Mouse (Mus musculus): Measurements from ENCODE around the gene Cd3g. TPM values are rescaled to one million over a fixed set of nuclear protein-coding genes. Genes with fewer than 3 reads are reported as not detected.

Gene Cd3g
- total RNA-seq (2014; fragmentation: Nextera tagmentation) (2.3 and 17.7 TPM in 2 replicates), total RNA-seq (2017) (2.6 and 14.6 TPM in 2 replicates)

DNA sequence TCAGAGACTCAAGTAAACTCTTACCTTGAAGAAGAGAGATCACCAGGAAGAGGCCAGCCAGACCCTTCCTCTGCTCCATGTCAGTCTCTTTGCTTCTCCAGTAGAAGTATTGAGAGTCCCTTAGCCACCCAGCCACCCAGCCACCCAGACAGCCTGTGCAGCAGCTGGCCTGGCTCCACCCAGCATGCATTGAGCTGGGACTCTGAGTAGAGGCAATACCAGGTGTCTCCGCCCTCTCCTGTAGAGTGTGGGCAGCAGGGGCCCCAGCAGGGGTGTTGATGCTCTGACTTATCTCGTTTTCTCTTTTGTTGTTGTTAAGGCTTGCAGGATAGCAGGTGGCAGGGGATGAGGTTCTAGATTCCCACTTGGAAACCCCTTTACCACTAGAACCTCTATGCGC, at the start of gene Cd3g:
Gene Cd3g, minus strand, starts transcription at position 190 of the 400 bp plus-strand sequence.
- no peak for ATAC-seq (replicated peaks; ENCODE audit: low FRiP score, low TSS enrichment, poor library complexity, severe bottlenecking)

DNA sequence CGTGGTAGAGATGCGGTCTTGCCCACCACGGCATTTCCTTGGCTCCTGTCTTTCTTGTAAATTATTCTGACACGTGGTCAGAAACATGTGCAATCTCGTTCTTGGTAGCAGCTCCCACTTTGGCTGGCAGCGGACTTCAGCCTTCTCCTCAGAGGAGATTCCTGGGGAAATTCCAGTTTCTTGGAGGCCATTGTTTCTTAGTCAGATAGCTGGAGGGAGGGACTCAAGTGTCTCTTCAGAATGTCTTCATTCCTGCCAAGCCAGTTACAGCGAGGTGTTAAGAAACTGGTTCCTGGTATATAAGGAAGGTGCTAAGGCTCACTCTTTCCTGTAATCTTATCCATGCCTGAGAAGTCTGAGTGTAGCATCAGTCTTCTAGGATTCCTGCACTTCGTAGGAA, 47.1 kb upstream of the Cd3g start:
- ATAC-seq (replicated peaks; ENCODE audit: low FRiP score, low TSS enrichment, poor library complexity, severe bottlenecking) = no peak

DNA sequence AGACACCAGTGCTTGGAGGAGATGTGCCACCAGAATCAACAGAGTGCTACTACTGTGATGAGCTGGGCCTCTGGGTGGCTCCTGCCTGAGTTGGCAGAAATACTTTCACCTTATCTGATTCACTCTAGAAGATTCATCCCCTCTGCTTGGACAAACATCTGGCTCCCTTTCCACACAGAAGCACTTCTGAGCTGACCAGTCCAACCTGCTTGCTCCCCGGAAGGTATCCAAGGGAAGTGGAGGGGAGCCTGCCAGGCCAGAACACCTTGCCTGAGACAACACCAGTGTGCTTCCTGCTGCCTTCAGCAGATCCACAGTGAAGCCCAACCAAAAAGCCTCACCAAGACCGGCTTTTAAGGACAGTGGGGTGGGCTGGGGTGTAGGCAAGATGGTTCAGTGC, 44.0 kb upstream of the Cd3g start:
- ATAC-seq (replicated peaks; ENCODE audit: low FRiP score, low TSS enrichment, poor library complexity, severe bottlenecking) = no peak

DNA sequence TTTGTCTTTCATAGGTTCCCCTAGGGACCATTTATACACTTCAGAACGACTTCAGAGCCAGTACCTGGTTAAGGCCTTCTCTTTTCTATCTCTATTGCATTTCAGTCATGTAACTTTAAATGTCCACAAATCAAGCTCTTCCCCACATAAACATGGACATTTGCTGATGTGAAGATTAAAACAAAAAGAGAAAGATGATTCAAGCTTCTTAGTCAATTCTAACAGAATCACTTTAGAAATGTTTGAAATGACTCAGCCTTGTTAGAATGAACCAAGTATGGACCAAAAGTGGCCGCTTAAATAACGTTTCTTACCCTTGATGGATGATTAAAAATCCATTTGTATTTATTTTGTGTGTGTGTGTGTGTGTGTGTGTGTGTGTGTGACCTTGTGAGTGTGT, 43.4 kb upstream of the Cd3g start:
- no peak for ATAC-seq (replicated peaks; ENCODE audit: low FRiP score, low TSS enrichment, poor library complexity, severe bottlenecking)

DNA sequence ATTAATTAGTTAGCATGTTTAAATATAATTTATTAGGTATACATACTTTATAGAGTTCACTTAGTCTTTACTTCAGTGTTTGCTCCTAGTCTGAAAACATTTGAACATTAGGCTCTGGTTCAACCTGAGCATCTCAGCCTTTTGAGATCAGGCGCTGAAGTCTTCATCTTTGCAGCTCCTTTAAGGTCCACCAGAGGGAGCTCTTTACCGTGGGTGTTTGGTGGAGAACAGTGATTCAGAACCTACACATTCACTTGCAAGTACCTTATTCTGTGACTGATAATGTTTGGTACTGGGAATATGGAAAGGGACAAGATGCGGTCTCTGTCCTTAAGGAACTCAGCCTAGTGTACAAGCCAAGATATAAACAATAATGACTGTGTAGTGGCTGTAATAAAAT, 42.6 kb upstream of the Cd3g start:
- 0 out of 2 replicates have a peak, but pooled peaks have one; percentile 57 for ATAC-seq (replicated peaks; ENCODE audit: low FRiP score, low TSS enrichment, poor library complexity, severe bottlenecking)

DNA sequence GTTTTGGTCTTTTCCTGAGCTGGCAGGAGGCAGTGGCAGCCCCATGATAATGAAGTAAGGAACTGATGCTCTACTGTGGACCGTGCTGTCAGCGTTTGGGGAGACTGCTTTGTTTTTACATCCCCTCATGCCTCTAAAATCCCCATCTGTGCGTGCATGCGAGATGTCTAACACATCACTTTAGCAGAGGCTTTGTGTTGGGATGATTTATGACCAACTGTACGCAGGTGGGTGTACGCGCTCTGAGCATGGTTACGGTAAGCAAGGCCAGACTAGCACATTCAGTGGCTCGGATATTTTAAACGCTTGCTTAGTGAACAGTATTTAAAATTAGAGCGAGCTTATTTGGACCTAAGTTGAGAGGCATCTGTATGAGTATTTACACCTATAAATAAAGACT, 37.8 kb upstream of the Cd3g start:
- no peak for ATAC-seq (replicated peaks; ENCODE audit: low FRiP score, low TSS enrichment, poor library complexity, severe bottlenecking)

DNA sequence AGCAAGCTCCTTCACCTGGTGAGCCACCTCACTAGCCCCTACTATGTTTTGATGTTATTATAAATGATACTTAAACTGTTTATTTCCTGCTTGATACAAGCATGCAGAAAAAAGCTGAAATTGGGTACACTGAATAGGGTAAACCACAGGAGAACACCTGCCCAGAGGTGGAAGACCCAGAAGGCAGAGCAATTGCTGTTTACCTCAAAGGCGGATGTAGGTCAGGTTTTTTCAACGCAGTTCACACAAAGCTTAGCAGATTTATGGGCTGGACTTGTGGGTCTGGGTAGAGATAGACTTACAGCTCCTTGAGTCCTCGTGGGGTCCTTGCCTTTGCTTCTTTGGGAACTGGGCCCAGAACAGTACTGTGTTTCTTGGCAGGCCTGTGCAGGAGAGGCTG, 35.6 kb upstream of the Cd3g start:
- no peak for ATAC-seq (replicated peaks; ENCODE audit: low FRiP score, low TSS enrichment, poor library complexity, severe bottlenecking)

DNA sequence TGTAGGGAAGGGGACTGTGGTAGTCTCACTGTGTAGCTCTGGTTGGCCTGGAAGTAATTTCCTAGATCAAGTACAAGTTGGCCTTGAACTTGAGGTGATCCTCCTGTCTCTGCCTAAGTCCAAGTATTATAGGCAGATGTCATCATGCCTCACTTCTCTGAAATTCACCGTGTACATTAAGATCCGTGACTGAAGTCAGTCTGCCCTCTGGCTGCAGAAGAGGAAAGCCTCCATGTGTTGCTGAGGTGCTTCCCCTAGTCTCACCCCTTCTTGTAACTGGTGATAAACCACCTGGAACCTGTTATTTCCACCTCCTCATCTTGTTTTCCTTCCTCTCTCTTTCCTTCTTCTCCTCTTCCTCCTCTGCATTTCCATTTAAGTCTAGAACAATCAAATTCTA, 34.6 kb upstream of the Cd3g start:
- ATAC-seq (replicated peaks; ENCODE audit: low FRiP score, low TSS enrichment, poor library complexity, severe bottlenecking) = no peak

DNA sequence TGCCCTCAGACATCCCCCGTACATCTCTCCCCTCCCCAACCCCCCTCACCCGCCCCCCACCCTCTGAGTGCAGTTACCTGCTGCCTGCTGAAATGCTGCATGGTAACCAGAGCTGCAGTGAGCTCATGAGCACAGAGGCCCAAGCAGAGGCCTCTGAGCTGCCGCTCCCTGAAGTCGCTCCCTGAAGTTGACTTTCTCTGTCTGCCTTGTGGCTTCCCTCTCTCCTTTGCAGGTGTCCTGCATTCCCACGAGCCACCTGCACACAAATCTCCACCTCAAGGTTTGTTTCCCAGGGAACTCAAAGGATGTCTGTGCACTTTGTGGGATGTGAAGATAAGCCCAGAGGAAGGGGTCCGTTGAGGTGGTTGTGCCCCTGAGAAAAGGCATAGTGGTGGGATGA, 31.1 kb upstream of the Cd3g start:
- no peak for ATAC-seq (replicated peaks; ENCODE audit: low FRiP score, low TSS enrichment, poor library complexity, severe bottlenecking)

DNA sequence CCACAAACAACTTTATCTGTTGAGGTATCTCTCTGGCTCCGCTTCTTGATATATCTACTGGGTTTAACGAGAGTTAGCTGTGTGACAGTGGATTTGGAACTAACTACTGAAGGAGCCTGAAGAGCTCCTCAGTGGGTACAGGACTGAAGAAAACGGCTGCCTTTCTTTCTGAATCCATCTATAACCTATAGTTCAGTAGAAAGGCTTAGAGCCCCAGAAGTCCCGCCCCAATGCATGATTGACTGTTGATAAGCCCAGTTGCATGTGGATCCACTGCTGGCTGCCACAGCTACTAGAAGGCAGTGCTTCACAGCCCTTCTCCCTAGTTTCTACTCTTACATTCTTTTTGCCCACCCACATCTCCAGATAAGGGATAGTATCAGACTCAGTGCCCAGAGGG, 30.2 kb upstream of the Cd3g start:
- ATAC-seq (replicated peaks; ENCODE audit: low FRiP score, low TSS enrichment, poor library complexity, severe bottlenecking) = no peak

DNA sequence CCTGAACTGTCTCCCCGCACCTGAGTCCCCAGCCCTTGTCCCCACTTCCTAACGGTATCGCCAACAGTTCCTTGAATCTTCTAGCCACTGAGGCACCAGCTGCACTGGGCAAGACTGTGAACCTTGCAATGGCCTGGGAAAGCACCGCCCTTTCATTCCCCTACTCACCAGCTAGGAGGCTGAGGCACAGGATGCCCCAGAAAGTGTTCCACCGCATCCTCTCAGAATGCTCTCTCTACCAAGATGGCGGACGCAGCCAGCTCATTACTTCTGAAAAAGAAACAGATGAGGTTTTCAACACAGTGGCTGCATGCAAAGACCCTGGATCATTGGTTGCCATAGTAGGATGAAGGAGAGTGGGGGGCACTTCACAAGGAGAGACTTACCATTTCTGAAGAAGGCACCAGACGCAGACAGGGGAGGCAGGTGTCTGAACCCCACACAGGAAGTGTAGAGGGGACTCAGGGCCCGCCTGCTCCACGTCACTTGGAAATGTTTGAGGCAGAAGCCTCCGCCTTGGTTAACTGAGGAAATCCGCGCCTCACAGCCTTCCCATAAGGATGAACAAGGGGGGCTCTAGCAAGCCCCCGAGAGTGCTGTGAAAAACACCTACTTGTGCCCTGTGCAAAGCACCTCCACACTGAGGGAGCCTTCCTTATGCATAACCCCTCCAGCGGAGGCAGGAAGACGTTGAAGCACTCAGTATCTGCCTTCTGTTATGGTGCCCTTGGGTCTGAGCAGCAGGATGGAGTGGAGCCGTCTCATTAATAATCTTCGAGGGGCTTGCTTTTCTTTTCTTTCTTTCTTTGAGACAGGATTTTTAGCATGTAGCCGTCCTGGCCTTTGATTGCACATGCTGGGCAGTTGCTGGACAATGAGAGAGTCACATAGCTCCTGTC, 29.2 kb upstream of the Cd3g start, which contains the start of gene Cd3e:
Gene Cd3e, minus strand, starts transcription at position 448 of the 899 bp plus-strand sequence.
- ATAC-seq (replicated peaks; ENCODE audit: low FRiP score, low TSS enrichment, poor library complexity, severe bottlenecking) = no peak

DNA sequence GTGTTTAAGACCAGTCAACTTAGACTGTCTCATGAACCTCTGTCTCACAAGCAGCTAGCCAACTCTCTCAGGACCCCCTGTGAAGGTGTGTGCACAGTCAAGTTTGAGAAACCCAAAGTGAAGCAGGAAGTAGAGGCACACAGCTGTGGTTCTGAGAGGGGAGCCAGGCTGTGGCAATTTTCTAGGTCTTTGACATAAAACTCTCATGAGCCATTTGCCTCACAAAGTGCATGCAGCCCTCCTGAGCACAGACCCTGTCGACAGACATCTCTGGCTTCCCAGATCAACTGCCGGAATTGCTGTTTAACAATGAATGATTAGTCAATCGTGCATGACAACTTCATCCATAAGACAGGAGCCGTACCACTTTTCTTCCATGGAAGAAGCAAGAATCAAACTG, 28.1 kb upstream of the Cd3g start:
- ATAC-seq (replicated peaks; ENCODE audit: low FRiP score, low TSS enrichment, poor library complexity, severe bottlenecking) = no peak

DNA sequence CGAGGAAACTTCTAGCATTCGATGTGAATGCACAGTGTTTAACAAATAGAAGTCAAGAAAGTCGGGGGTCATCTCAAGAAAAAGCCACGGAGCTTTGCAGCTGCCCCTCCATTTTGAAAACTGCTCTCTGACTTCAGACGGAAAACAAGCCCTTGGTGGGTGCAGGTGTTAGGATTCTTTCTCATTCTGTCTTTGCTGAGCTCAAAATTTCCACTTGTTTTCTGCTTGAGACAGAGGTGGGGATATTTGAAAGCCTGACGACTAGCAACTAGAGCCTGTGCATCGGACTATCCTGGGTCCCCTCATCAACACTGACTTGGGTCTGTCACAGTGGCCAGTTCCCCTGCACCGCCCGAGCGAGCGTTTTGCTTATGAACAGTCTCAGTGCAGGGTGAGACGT, 27.2 kb upstream of the Cd3g start:
- ATAC-seq (replicated peaks; ENCODE audit: low FRiP score, low TSS enrichment, poor library complexity, severe bottlenecking) = no peak

DNA sequence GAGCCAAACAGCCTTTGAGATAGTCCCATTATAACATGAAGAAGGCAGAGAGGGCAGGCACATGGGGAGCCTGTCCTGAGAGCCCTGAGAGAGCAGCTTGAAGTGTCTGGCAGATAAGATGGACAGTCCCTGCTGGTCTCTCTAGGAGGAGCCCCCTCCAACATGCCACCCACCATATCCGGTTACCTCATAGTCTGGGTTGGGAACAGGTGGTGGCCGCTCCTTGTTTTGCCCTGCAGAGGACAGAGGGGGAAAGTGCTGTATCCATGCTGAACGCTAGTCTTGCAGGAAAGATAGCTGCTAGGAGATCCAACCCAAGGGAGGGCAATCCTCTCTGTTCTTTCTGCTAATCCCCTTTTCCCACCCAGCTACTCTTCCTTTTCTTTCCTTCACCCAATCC, 20.0 kb upstream of the Cd3g start:
- no peak for ATAC-seq (replicated peaks; ENCODE audit: low FRiP score, low TSS enrichment, poor library complexity, severe bottlenecking)

DNA sequence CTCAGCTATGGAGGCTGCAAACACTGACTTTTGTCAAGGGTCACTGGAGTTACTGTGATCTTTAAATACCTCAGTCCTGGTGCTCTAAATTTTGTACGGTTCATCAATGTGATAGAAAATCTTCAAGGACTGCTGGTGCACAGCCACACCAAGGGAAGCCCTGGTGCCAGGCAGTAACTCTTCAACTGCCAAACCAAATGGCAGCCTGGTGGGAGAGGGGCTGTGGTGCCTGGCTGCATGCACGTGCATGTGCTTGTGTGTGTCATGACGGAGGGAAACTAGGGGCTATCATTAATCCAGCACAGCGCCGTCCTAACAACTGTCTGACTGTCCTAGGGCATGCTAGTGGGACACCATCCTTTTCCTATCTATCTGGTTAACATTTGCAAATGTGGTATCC, 19.5 kb upstream of the Cd3g start:
- ATAC-seq (replicated peaks; ENCODE audit: low FRiP score, low TSS enrichment, poor library complexity, severe bottlenecking) = no peak

DNA sequence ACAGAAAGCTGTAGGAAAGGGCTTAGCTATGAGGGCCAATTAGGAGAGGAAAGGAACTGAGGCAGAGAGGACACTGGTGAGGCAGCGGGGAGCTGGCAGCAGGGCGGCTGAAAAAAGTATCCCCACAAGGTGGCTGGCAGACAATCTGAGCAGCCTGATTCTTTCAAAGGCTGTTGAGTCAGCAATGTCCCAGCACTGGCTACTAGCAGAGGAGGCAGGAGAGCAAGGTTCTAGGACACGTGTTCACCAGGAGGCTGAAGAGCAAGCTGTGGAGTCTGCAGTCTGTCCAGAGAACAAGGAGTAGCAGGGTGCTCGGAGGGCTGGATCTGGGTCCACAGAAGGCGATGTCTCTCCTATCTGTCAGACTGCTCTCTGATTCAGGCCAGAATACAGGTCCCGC, 18.9 kb upstream of the Cd3g start:
- no peak for ATAC-seq (replicated peaks; ENCODE audit: low FRiP score, low TSS enrichment, poor library complexity, severe bottlenecking)

DNA sequence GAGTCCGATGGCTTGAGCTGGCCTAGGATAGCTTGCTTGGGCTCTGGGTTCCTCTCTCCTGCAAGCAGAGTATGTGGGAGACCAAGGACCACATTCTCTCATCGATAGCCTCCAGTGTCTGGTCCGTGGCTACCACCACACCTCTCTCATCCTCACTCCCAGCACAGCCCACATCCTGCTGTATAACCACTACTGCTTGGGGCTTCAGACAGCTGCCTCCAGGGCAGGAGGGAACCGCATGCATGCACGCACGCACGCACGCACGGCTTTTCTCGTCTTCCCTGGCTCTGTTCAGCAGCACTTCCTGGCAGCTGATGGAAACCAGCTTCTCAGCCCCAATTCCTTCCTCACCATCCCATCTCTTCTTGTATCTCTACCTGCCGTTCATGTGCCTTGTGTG, 17.9 kb upstream of the Cd3g start:
- no peak for ATAC-seq (replicated peaks; ENCODE audit: low FRiP score, low TSS enrichment, poor library complexity, severe bottlenecking)

DNA sequence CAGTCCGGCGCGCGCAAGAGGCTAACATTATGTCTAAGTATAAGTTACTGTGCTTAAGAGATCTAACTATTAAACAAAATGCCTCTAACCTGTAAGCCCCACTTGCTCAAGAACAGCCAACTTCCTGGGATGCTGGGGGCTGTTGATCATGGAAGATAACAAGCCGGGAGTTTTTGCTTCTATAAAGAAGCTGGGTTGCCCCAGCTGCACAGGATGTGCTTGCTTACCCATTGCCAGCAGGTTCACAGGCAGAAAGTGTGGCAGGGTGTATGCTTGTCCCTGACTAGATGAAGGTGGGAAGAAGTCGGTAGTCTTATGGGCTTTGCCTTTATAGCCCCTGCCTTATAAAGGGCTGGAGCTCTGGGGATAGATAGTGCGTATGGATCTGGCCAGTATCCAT, 16.4 kb upstream of the Cd3g start:
- ATAC-seq (replicated peaks; ENCODE audit: low FRiP score, low TSS enrichment, poor library complexity, severe bottlenecking) = no peak

DNA sequence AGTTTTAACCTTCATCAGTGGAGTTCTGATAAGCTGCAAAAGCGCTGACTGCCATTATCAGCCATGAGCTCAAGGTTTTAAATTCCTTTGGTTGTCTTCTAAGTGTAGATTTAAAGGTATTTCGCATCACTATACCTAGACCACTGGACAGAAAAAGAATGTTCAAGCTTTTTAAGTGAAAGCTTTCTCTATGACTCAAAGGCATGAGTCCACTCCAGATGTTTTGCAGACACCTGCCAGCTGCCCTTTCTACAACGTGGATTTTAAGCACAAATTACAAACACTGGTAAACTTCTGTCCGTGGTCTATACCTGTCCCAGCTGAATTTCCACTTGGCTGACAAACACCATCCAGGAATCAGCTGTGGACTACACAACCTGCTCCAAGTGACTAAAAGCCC, 14.7 kb upstream of the Cd3g start:
- no peak for ATAC-seq (replicated peaks; ENCODE audit: low FRiP score, low TSS enrichment, poor library complexity, severe bottlenecking)

DNA sequence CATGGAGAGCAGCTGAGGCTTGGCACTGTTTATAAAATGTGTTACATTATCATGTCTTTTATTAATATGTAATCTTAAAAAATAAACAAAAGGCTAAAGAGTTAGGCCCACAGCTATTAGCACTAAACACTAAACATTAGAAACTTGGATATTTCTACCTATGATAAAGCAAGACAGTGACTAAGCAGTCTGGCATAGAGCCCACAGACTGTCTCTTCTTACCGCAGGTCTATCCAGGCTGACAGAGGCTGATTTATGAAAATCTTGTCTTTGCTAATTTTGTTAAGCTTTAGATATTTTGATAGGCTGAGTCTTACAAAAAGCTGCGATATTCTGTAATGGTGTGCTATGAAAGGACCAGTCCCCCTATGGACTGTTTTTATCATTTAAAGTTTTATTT, 13.0 kb upstream of the Cd3g start:
- ATAC-seq (replicated peaks; ENCODE audit: low FRiP score, low TSS enrichment, poor library complexity, severe bottlenecking) = 0 out of 2 replicates have a peak, but pooled peaks have one; percentile 47

DNA sequence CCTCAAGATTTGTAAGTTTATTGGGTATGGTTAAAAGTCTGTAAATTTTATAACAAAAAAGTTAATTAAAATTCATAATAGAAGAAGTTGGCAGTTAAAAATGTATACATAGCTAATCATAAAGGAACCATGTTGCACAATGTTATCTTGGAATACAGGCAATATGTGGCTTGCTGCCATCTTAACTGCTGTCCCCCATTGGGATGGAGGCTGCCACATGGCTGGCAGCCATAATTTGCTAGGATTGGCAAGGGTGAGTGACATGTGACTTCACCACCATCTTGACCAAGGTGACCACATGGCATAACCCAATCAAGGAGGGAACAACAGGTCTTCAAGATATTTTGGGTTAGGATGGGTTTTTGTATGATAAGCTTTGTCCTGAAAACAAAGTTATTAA, 12.0 kb upstream of the Cd3g start:
- ATAC-seq (replicated peaks; ENCODE audit: low FRiP score, low TSS enrichment, poor library complexity, severe bottlenecking) = no peak

Data from megakaryocyte-erythroid progenitor cell, adult 5-6 weeks (primary cell).